Mouse (Mus musculus) testis, adult 2 months (tissue): ENCODE measurements around the gene Il12rb1. TPM values are rescaled to one million over a fixed set of nuclear protein-coding genes. Genes with fewer than 3 reads are reported as not detected.
A peak's percentile ranks its signal among the peaks of the same experiment; 100 is the strongest.
"Not testable (repeated sequence)": the region's sequence is repeated elsewhere in the genome, so short reads cannot be mapped to it uniquely, and the experiment has no call there.

ENCODE experiments used
- H3K27ac ChIP-seq: fragments of 200-500 bp; 2 replicates; pipeline ENCODE4 v1.5.1; 2012; ENCODE audit warnings: low read depth, low read length; ENCODE audit not compliant: control insufficient read depth, insufficient read depth
- H3K27me3 ChIP-seq: fragments of 200-500 bp; 2 replicates; pipeline ENCODE4 v1.6.1; 2012; ENCODE audit warnings: mild to moderate bottlenecking, low read length, moderate library complexity; ENCODE audit not compliant: control insufficient read depth, insufficient read depth
- H3K36me3 ChIP-seq: fragments of 200-500 bp; 2 replicates; pipeline ENCODE4 v1.6.1; 2012; ENCODE audit warnings: mild to moderate bottlenecking, low read length; ENCODE audit not compliant: control insufficient read depth, insufficient read depth
- H3K4me1 ChIP-seq: fragments of 200-500 bp; 2 replicates; pipeline ENCODE4 v1.6.1; 2012; ENCODE audit warnings: low read length; ENCODE audit not compliant: control insufficient read depth, insufficient read depth
- H3K4me3 ChIP-seq: fragments of 200-500 bp; 2 replicates; pipeline ENCODE4 v1.5.1; 2012; ENCODE audit warnings: low read depth, mild to moderate bottlenecking, low read length, moderate library complexity, mixed read lengths; ENCODE audit not compliant: control insufficient read depth
- CTCF ChIP-seq: fragments of 200-500 bp; IDR thresholded peaks from 2 replicates; pipeline ENCODE4 v1.5.1; 2012; ENCODE audit warnings: low read depth, mild to moderate bottlenecking, inconsistent platforms, low read length, moderate library complexity; ENCODE audit not compliant: control insufficient read depth, insufficient read depth, insufficient replicate concordance
- POLR2A ChIP-seq: fragments of 200-500 bp; IDR thresholded peaks from 2 replicates; pipeline ENCODE4 v1.6.1; 2012; ENCODE audit warnings: low read depth, mild to moderate bottlenecking, inconsistent platforms, low read length, moderate library complexity; ENCODE audit not compliant: control insufficient read depth
- polyA plus RNA-seq: library from polyadenylated mRNA; depleted of rRNA; stranded (reverse); fragments of >200 nt; gene quantifications from 2 replicates; pipeline ENCODE4 v1.2.3, GENCODE M21; 2012

Gene Il12rb1
- polyA plus RNA-seq, 1 experiment = 0.40 TPM

- no peak overlapping the region for H3K27ac ChIP-seq
- H3K36me3 ChIP-seq = no peaks in the 10 kb centered on the region
- TF ChIP-seq POLR2A (no peak), CTCF (no peak)
- no peaks in the 10 kb centered on the region for H3K27me3 ChIP-seq
- H3K4me1 ChIP-seq = no peaks in the 10 kb centered on the region
- no peak overlapping the region for H3K4me3 ChIP-seq
Measured at GRCm38 (mm10) chr8:70810962-70811680, 2.9 kb downstream of the Il12rb1 start.

GRCm38 (mm10) chr8:70812055-70812454, 3.8 kb downstream of the Il12rb1 start:
- H3K4me1 ChIP-seq = peaks cover 7% of the 10 kb centered on the region
- H3K27ac ChIP-seq = no peak overlapping the region
- H3K27me3 ChIP-seq = no peaks in the 10 kb centered on the region
- TF ChIP-seq POLR2A (no peak), CTCF (no peak)
- no peak overlapping the region for H3K4me3 ChIP-seq
- no peaks in the 10 kb centered on the region for H3K36me3 ChIP-seq

DNA sequence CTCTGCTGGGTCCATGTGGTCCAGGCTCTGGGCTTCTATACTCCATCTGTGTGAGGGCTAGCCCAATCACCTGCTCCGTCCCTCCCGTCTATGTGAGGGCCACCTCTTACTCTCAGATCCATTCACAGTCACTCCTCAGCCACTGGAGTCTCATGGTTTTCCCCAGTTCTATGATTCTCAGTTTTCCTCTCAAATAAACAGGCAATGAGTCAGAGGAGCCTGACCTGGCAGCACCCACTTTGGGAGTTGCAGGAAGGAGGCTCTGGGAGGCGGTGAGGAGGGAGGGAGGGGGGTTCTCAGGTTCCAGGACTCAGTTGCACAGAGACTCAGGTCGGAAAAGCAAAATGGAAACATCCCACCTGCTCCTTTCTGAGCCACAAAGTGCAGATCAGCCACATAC, 4.6 kb downstream of the Il12rb1 start:
- H3K27ac ChIP-seq = no peak overlapping the region
- no peaks in the 10 kb centered on the region for H3K36me3 ChIP-seq
- TF ChIP-seq POLR2A (no peak), CTCF (no peak)
- peaks cover 9% of the 10 kb centered on the region for H3K4me1 ChIP-seq
- no peaks in the 10 kb centered on the region for H3K27me3 ChIP-seq
- no peak overlapping the region for H3K4me3 ChIP-seq

DNA sequence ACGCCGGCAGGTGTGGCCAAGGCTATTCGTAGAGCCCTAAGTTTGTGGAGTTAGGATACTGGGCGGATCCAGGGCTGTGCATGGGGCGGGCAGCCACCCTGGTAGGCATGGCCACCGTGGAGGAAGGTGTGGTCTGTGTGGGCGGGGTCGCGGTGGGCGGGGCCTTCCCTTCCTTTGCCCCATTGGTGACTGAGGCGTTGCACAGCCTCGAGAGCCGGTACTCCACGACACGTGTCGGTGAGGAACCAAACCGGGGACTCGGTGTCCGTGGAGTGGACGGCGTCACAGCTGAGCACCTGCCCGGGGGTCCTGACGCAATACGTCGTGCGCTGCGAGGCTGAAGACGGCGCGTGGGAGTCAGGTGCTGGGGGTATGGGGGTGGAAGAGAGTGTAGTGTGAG, 8.4 kb downstream of the Il12rb1 start:
- Histone ChIP-seq H3K27ac (no peak overlapping the region), H3K27me3 (no peaks in the 10 kb centered on the region), H3K4me3 (peak overlapping the region; percentile 52), H3K4me1 (peaks cover 19% of the 10 kb centered on the region), H3K36me3 (no peaks in the 10 kb centered on the region)
- TF ChIP-seq POLR2A (no peak), CTCF (no peak)

GRCm38 (mm10) chr8:70820101-70820935, 12.1 kb downstream of the Il12rb1 start:
- peaks cover 23% of the 10 kb centered on the region for H3K4me1 ChIP-seq
- no peak overlapping the region for H3K4me3 ChIP-seq
- H3K36me3 ChIP-seq = no peaks in the 10 kb centered on the region
- no peaks in the 10 kb centered on the region for H3K27me3 ChIP-seq
- TF ChIP-seq CTCF (no peak), POLR2A (no peak)
- no peak overlapping the region for H3K27ac ChIP-seq

- Histone ChIP-seq H3K4me1 (peaks cover 22% of the 10 kb centered on the region), H3K4me3 (no peak overlapping the region), H3K27ac (no peak overlapping the region), H3K27me3 (no peaks in the 10 kb centered on the region), H3K36me3 (no peaks in the 10 kb centered on the region)
- TF ChIP-seq POLR2A (no peak), CTCF (peak; percentile 99)
Measured at GRCm38 (mm10) chr8:70821399-70821962, 13.2 kb downstream of the Il12rb1 start.

GRCm38 (mm10) chr8:70821992-70822391, 13.7 kb downstream of the Il12rb1 start:
- H3K36me3 ChIP-seq = no peaks in the 10 kb centered on the region
- H3K27me3 ChIP-seq = no peaks in the 10 kb centered on the region
- H3K4me1 ChIP-seq = peaks cover 17% of the 10 kb centered on the region
- TF ChIP-seq CTCF (no peak), POLR2A (no peak)
- no peak overlapping the region for H3K27ac ChIP-seq
- no peak overlapping the region for H3K4me3 ChIP-seq

DNA sequence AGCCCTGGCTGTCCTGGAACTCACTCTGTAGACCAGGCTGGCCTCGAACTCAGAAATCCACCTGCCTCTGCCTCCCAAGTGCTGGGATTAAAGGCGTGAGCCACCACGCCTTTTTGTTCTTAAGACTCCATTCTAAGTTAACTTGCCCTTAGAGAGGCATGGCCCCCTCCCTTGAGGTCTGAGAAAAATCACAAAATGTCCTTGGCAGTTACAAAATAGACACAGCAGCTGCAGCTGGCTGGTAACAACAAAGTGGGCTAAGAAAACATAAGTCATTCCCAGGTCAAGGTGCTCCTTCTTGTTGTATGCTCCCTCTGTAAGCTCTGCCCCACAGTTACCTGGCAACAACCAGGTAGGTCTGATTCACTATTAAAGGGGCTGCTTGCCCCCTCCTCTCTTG, 14.3 kb downstream of the Il12rb1 start:
- not testable (repeated sequence) for H3K4me3 ChIP-seq, H3K27ac ChIP-seq, H3K36me3 ChIP-seq, H3K27me3 ChIP-seq
- H3K4me1 ChIP-seq = peaks cover 14% of the 10 kb centered on the region
